Mouse (Mus musculus) heart, postnatal 0 days (tissue): ENCODE data around the gene Krtdap. TPM values are rescaled to one million over a fixed set of nuclear protein-coding genes. Genes with fewer than 3 reads are reported as not detected.

Experiments
- ATAC-seq: fragments of 200-750 bp; cut with Nextera tagmentation; 2 replicates; pipeline ENCODE4 v1.8.0; 2017; ENCODE audit warnings: low read depth, moderate number of reproducible peaks, moderate library complexity; ENCODE audit not compliant: insufficient read depth
- DNase-seq: peaks from one replicate; pipeline ENCODE4 v3.0.0-alpha.2; 2016; ENCODE audit warnings: low spot score
- H3K27ac ChIP-seq: fragments of 300-500 bp; sonication (generic); 2 replicates; pipeline ENCODE4 v1.5.1; 2014; ENCODE audit warnings: low read depth, mild to moderate bottlenecking
- H3K27me3 ChIP-seq: fragments of 300-500 bp; sonication (generic); 2 replicates; pipeline ENCODE4 v1.6.1; 2014; ENCODE audit warnings: low read length, mixed read lengths; ENCODE audit not compliant: control insufficient read depth, insufficient read depth
- H3K36me3 ChIP-seq: fragments of 300-500 bp; sonication (generic); replicated peaks from 2 replicates; pipeline ENCODE4 v1.6.1; 2014; ENCODE audit warnings: low read length, mixed read lengths; ENCODE audit not compliant: control insufficient read depth, insufficient read depth
- H3K4me1 ChIP-seq: fragments of 300-500 bp; sonication (generic); 2 replicates; pipeline ENCODE4 v1.6.1; 2014; ENCODE audit warnings: antibody characterized with exemption; ENCODE audit not compliant: control insufficient read depth, insufficient read depth
- H3K4me2 ChIP-seq: fragments of 300-500 bp; sonication (generic); 2 replicates; pipeline ENCODE4 v1.6.1; 2014; ENCODE audit warnings: low read depth, mild to moderate bottlenecking, low read length, moderate library complexity
- H3K4me3 ChIP-seq: fragments of 300-500 bp; sonication (generic); 2 replicates; pipeline ENCODE4 v1.5.1; 2014; ENCODE audit warnings: low read depth, low read length
- H3K9ac ChIP-seq: fragments of 300-500 bp; sonication (generic); replicated peaks from 2 replicates; pipeline ENCODE4 v1.6.1; 2014; ENCODE audit warnings: low read depth, low read length, mixed read lengths
- H3K9me3 ChIP-seq: fragments of 300-500 bp; sonication (generic); replicated peaks from 2 replicates; pipeline ENCODE4 v1.6.1; 2016; ENCODE audit warnings: low read length; ENCODE audit not compliant: control insufficient read depth
- CTCF ChIP-seq: IDR thresholded peaks from 2 replicates; pipeline ENCODE4 v1.5.1; 2016; ENCODE audit warnings: antibody characterized with exemption, control low read depth, low read depth
- EP300 ChIP-seq: IDR thresholded peaks from 2 replicates; pipeline ENCODE4 v1.6.1; 2016; ENCODE audit warnings: antibody characterized with exemption, low read depth
- WGBS: fragments of 180-500 bp; shearing (Covaris S2); extraction: QIAGEN DNeasy Blood & Tissue Kit; methylation state at CpG from one replicate; pipeline ENCODE4 v1.1.7; 2014; 5-methylcytosine and 5-hydroxymethylcytosine counted together
- polyA plus RNA-seq: library from polyadenylated mRNA; unstranded; fragments of >200 nt; fragmentation: Nextera tagmentation; extraction: Ambion mirVana; gene quantifications from 2 replicates; pipeline ENCODE4 v1.2.1, GENCODE M21; 2015
- total RNA-seq: library from RNA; depleted of rRNA; stranded (reverse); fragments of >200 nt; gene quantifications from 2 replicates; pipeline ENCODE4 v1.2.3, GENCODE M21; 2014; ENCODE audit warnings: low replicate concordance

Gene Krtdap
- total and polyA plus RNA-seq, 2 experiments from 2014 or later = 0.40 TPM; not detected in 1

GRCm38 (mm10) chr7:30805924-30806323 lies 18.2 kb downstream of the Krtdap start:
- no peak for ATAC-seq
- no peak overlapping the region for H3K4me3 ChIP-seq
- WGBS = 46% methylated on average over 6 of the region's 6 CpGs
- H3K9ac ChIP-seq = no peak overlapping the region
- no peaks in the 10 kb centered on the region for H3K27me3 ChIP-seq
- H3K27ac ChIP-seq = no peak overlapping the region
- H3K4me1 ChIP-seq = no peaks in the 10 kb centered on the region
- TF ChIP-seq CTCF = peak; percentile 23; the same call in 1 of the 2 replicates
- TF ChIP-seq EP300 = no peak
- H3K4me2 ChIP-seq = no peak overlapping the region
- DNase-seq = no peak
- H3K36me3 ChIP-seq = no peaks in the 10 kb centered on the region
- H3K9me3 ChIP-seq = no peaks in the 10 kb centered on the region

- Histone ChIP-seq H3K27me3 (no peaks in the 10 kb centered on the region), H3K9me3 (no peaks in the 10 kb centered on the region), H3K4me1 (no peaks in the 10 kb centered on the region), H3K36me3 (no peaks in the 10 kb centered on the region), H3K4me3 (no peak overlapping the region), H3K4me2 (no peak overlapping the region), H3K27ac (no peak overlapping the region), H3K9ac (no peak overlapping the region)
- ATAC-seq = no peak
- TF ChIP-seq EP300 (no peak), CTCF (peak; percentile 9; the same call in 1 of the 2 replicates)
- 51% methylated on average over 6 of the region's 6 CpGs for WGBS
- no peak for DNase-seq
Measured at GRCm38 (mm10) chr7:30810319-30810718, 22.6 kb downstream of the Krtdap start.

- no peak overlapping the region for H3K4me2 ChIP-seq
- H3K9me3 ChIP-seq = no peaks in the 10 kb centered on the region
- no peak overlapping the region for H3K4me3 ChIP-seq
- H3K36me3 ChIP-seq = no peaks in the 10 kb centered on the region
- WGBS = 36% methylated on average over 9 of the region's 9 CpGs
- TF ChIP-seq CTCF (no peak), EP300 (no peak)
- H3K27ac ChIP-seq = no peak overlapping the region
- no peak overlapping the region for H3K9ac ChIP-seq
- DNase-seq = no peak
- H3K4me1 ChIP-seq = no peaks in the 10 kb centered on the region
- no peaks in the 10 kb centered on the region for H3K27me3 ChIP-seq
- ATAC-seq = no peak
Measured at GRCm38 (mm10) chr7:30811757-30812290, 24.1 kb downstream of the Krtdap start.

DNA sequence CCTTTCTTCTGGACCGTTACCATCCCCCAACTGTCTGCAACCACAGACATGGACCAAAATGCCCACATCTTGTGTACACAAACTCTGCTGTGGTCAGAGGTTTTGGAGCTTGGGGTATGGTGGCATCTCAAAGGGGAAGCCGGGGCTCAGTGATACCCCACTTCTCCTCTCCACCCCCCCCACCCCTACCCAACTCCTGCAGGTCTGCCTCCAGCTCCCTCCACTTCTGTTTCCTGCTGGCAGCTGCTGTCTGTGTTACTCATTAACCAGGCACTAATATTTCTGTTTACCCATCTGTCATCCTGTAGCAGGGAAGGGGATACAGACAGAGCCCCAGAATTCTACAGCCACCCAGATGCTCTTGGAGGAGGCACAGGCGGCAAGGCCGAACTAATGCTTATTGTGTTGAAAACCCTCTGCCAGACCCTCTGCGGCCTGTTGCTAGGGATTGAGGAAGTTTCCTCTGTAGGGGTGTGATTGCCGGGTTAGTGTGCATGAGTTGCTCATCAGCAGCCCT lies 24.7 kb downstream of the Krtdap start:
- Histone ChIP-seq H3K9me3 (no peaks in the 10 kb centered on the region), H3K4me3 (no peak overlapping the region), H3K27ac (no peak overlapping the region), H3K9ac (no peak overlapping the region), H3K4me1 (no peaks in the 10 kb centered on the region), H3K27me3 (no peaks in the 10 kb centered on the region), H3K4me2 (no peak overlapping the region), H3K36me3 (no peaks in the 10 kb centered on the region)
- DNase-seq (no peak), ATAC-seq (no peak)
- TF ChIP-seq CTCF (no peak), EP300 (no peak)
- WGBS = 80% methylated on average over 6 of the region's 6 CpGs

GRCm38 (mm10) chr7:30820131-30820530 lies 32.4 kb downstream of the Krtdap start:
- WGBS = 63% methylated on average over 6 of the region's 6 CpGs
- no peak overlapping the region for H3K4me2 ChIP-seq
- H3K4me1 ChIP-seq = no peaks in the 10 kb centered on the region
- H3K36me3 ChIP-seq = no peaks in the 10 kb centered on the region
- no peak overlapping the region for H3K9ac ChIP-seq
- no peaks in the 10 kb centered on the region for H3K9me3 ChIP-seq
- no peak overlapping the region for H3K27ac ChIP-seq
- DNase-seq (no peak), ATAC-seq (no peak)
- H3K27me3 ChIP-seq = no peaks in the 10 kb centered on the region
- H3K4me3 ChIP-seq = no peak overlapping the region
- TF ChIP-seq EP300 (no peak), CTCF (no peak)
